Mouse (Mus musculus) lung, postnatal 36 days (tissue): ENCODE measurements around the gene Sorcs2.

Source experiments
- DNase-seq: peaks from one replicate; pipeline ENCODE4 v3.0.0; 2022; ENCODE audit warnings: mixed read lengths

The Sorcs2 gene

GRCm38 (mm10) chr5:36168963-36169650 is 228.8 kb downstream of the Sorcs2 start:
- DNase-seq = no peak

DNA sequence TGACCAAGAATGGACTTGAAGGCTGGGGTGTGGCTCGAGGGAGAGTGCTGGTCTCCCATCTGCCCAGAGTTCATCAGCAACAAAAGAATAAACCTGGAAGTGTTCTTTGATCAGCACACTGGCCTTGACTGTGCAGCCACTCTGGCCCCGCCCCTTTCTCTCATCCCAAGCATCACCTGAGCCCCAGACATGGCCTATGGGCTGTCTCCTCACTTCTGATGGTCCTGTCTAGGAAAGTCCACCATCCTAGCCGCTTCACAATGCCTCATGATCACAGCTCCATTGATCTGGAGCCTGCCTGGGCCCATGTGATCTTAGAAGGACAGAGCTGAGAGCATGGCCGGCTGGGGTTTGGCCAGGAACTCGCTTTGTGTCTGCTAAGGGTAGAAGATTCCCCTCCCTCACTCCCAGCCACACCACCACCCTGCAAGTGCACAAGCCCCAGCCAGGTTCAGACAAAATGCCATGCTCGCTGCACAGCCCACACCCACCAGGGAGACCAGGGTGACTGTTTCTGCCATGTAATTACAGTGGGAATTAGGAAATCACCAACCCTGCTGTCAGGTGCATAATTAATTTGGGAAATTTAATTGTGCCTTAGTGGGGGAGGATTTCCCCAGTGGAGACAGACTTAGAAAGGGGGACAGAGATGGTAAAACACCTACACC is 231.5 kb downstream of the Sorcs2 start:
- DNase-seq = no peak

GRCm38 (mm10) chr5:36165424-36166302 is 232.3 kb downstream of the Sorcs2 start:
- DNase-seq = no peak

GRCm38 (mm10) chr5:36154879-36155485 is 243.0 kb downstream of the Sorcs2 start:
- no peak for DNase-seq

DNA sequence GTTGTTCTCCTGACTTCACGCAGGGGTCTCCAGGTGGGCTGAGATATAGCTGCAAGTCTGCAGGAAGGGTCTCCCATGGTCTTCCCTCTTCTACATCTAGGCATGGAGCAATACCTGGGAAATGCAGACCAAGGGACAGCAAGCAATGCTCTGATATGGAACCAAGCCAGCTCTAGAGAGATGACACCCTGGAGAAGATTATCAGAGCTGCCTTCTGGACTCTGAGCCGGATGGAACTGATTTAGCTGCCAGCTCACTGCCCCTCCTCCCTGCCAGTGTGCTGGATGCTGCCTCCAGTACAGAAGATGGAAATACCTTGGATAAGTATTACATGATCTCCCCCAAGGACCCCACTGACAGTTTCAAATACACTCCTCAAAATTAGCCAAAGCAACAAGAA is 244.7 kb downstream of the Sorcs2 start:
- no peak for DNase-seq

GRCm38 (mm10) chr5:36151086-36151485 is 246.9 kb downstream of the Sorcs2 start:
- no peak for DNase-seq

DNA sequence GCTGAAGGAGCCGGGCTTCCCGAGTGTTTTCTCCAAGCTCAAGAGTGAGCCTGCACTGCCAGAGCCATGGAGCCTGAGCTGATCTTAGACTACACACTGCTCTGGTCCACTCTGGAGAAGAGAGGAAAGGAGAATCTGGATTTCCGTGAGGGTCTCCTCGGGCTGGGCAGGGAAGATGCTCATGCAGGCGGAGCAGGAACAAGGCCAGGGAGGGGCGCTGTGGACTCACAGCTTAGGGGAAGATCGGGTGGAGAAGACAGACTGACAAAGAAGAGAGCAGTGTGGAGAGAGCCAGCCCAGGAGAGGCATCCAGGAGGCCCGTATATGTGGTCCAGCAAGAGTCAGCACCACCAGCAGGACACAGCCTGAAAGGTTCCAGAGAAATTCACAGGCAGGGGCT is 248.8 kb downstream of the Sorcs2 start:
- DNase-seq = no peak

DNA sequence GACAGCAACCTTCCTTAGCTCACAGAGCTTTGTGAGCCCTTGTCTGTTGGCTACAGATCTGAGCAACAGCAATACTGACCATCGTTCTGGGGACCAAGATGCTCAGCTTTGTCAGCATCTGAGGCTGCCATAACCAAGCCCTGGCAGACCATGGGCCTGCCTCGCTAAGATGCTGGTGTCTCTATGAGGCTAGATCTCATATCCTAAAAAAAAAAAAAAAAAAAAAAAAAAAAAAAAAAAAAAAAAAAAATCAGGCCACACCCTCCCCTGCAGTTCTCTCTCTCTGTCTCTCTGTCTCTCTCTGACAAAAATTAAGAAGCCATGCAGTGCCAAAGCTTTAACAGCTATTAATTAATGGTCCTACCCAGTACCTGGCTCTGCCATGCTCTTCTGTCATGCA is 251.3 kb downstream of the Sorcs2 start:
- no peak for DNase-seq

DNA sequence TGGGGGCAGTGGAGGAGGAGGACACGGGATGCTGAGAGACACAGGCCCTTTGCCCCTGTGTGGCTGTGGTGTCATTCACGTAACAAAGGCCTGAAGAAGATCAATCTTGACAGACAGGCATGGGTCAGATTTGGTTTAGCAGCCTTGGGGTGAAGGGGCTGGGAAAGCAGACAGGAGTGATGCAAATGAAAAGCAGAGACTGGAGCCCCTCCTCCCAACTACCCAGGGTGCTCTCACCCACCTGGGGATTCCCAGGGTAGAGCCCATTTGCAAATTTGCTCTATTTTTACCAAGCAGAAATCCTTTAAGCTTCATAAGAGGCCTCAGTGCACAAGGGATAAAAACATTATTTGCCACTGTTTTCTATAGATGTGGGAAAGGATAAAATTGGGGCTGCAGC is 253.4 kb downstream of the Sorcs2 start:
- no peak for DNase-seq

DNA sequence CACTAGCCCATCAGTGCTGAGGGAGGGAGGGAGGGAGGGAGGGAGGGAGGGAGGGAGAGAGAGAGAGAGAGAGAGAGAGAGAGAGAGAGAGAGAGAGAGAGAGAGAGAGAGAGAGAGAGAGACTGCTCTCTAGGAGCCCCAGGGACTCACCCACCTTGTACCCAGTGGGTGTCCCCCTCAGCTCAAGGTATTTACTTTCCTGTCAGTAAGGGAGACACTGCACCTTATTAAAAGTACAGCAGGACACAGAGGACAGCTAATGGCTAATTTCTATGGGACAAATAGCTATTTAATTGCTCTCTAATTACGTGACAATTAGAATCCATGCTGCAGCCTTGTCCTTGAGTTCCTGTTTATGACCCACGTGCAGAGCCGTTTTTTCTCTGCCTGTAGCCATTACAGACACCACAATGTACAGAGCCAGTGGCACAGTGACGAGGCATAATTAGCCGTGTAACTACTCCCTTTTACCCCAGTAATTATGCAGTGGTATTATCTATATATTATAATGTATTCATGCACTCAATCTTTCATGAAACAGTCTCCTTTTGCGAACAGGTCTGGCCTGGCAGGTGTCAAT is 256.2 kb downstream of the Sorcs2 start:
- no peak for DNase-seq

DNA sequence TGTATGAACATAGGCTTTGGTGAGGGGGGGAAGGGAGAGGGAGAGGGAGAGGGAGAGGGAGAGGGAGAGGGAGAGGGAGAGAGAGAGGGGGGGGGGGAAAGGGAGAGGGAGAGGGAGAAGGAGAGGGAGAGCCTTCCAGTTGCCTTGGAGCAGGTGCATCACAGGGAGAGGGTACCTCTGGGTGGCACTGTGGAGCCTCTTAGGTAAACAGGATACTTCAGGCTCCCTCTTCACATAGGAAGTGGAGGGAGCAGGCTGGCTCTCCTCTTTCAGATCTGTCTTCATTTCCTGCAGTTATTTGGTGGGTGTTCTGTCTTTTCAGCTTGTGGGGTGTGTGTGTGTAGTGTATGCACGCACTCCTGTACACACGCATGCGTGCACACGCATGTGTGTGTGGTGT is 256.8 kb downstream of the Sorcs2 start:
- DNase-seq = peak; percentile 67

- DNase-seq = no peak
These were observed 258.2 kb downstream of the Sorcs2 start for GRCm38 (mm10) chr5:36139766-36140165.

DNA sequence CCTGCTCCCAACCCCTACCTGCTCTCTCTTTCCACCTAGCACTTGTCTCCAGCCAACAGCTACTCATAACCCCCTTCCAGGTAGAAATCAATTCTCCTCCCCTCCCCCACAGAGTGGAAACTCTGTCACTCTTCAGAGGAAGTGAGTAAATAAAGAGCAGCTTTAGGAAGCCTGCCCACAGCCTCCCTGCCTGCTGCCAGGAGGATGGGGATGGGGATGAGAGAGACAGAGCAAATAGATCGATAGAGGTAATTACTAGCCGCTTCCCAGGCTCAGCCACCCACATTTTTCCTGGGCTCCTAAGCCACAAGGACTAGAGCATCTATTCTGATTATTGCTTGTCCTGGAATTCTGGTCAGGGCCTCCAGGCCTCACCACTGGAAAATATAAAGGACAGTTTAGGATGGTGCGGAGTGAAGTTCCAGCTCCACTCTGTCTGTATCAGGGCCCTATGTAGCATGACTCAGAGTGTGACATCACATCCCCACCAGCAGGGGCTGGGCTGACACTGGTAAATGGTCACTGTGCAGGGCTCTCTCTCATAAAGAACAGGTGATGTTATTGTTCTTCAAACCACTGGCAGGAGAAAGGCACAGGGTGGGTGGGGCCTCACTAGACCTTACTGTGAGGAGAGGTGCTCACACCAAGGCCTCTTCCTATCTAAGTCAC is 261.9 kb downstream of the Sorcs2 start:
- DNase-seq = no peak

GRCm38 (mm10) chr5:36134302-36134701 is 263.6 kb downstream of the Sorcs2 start:
- no peak for DNase-seq

- no peak for DNase-seq
These were observed 264.0 kb downstream of the Sorcs2 start for GRCm38 (mm10) chr5:36133893-36134292.

DNA sequence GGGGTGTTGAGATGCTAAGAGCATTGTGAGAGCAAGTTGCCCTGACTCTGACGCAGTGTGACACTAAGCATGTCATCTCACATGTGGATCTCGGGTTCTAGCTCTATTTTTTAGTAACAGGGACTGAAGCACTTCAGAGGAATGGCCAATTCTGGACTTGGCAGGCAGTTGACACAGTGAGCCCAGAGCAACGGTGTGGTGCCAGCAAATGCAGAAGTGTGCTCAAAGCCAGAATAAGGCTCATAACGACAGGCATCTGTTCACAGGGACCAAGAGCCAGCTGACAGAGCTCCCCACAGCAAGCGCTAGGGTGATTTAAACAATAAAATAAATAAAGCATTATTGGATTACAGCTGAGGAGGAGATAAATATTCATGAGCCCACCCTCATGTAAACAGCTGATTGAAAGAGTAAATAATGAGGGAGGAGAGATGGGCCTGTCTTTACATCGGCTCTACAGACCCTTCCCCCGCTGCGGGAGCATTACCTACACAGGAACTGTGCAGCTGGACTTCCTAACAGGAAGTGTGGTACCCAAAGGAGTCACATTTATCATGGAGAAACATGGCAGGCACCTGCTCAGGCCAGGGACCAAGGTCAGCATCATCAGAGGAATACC is 267.4 kb downstream of the Sorcs2 start:
- DNase-seq = peak; percentile 28

GRCm38 (mm10) chr5:36129661-36130060 is 268.3 kb downstream of the Sorcs2 start:
- peak; percentile 18 for DNase-seq

DNA sequence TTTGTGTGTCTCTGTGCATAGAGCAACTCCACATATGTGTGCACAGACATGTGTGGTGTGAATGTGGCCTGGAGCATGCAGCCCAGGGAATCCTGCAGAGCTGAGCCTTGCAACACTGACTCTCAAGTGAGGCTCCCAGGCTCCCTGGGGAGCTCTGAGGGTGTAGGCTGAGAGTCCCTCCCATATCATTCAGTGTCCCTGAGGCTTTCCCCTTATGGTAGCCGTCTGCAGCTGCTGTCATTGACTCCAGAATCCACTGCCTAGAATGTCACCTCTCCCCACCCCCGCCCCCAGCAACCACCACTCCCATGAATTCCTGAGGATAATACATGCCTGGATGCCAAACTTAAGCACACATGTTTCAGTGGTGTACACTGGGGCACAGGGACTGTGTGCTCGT is 269.4 kb downstream of the Sorcs2 start:
- DNase-seq = no peak

GRCm38 (mm10) chr5:36124993-36125392 is 272.9 kb downstream of the Sorcs2 start:
- DNase-seq = no peak

GRCm38 (mm10) chr5:36122987-36123386 is 275.0 kb downstream of the Sorcs2 start:
- no peak for DNase-seq

DNA sequence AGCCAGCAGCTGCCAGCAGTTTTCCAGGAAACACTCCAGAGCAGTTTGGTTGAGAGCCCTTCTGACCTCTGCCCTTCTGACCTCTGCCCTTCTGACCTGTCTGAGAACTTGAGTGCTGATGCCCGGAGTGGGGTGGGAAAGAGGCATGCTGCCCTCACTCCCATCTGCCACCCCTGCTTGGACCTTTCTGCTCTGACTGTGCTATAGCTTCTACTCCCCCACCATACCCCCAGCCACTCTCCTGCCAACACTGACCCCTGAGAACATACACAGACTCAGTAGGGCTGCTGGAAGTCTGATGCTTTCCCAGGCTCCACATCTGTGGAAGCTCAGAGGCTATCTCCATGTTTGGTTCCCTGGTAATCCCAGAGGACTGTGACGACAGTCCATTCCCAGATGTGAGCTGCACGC is 277.0 kb downstream of the Sorcs2 start:
- DNase-seq = peak; percentile 61

DNA sequence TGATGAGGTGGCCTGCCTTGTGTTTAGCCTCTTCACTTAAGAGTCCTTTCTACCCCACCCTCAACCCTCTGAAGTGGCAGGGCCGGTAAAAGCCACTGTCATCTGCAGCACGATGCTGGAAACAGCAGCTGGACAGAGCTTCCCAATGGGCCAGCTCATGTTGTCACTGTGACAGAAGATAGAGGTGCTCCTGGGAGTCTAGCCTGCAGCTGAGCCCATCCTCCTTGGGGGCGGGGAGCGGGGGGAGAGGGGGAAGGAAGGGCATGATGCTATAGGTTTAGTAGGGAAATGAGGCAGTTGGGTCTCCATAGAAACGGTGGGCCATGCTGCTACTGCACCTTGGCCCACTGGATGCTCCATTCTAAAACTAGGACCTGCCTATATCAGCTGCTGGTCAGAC is 279.9 kb downstream of the Sorcs2 start:
- DNase-seq = no peak
